Mouse (Mus musculus) retina, adult 2 months (tissue): Measurements from ENCODE around the gene Tlnrd1.

Experiments
- DNase-seq: peaks from one replicate; pipeline ENCODE4 v3.0.0-alpha.2; 2012; ENCODE audit warnings: low read depth, low spot score

The Tlnrd1 gene

GRCm38 (mm10) chr7:83884921-83885532 lies 922 bp upstream of the Tlnrd1 start:
- no peak for DNase-seq

- DNase-seq, result no peak
These were observed 657 bp downstream of the Tlnrd1 start for GRCm38 (mm10) chr7:83883276-83884020.

GRCm38 (mm10) chr7:83882633-83883275 lies 1.4 kb downstream of the Tlnrd1 start:
- DNase-seq, result no peak

GRCm38 (mm10) chr7:83882150-83882632 lies 1.9 kb downstream of the Tlnrd1 start:
- no peak for DNase-seq

GRCm38 (mm10) chr7:83878676-83879448 lies 5.2 kb downstream of the Tlnrd1 start:
- DNase-seq, result no peak

- no peak for DNase-seq
These were observed 7.0 kb downstream of the Tlnrd1 start for GRCm38 (mm10) chr7:83877088-83877487.

GRCm38 (mm10) chr7:83869839-83870543 lies 14.1 kb downstream of the Tlnrd1 start:
- DNase-seq, result no peak

GRCm38 (mm10) chr7:83868200-83868599 lies 15.9 kb downstream of the Tlnrd1 start:
- DNase-seq, result no peak

GRCm38 (mm10) chr7:83863554-83863953 lies 20.6 kb downstream of the Tlnrd1 start:
- DNase-seq, result no peak

- DNase-seq, result no peak
These were observed 24.6 kb downstream of the Tlnrd1 start for GRCm38 (mm10) chr7:83859378-83860083.

GRCm38 (mm10) chr7:83857921-83858320 lies 26.2 kb downstream of the Tlnrd1 start:
- no peak for DNase-seq

GRCm38 (mm10) chr7:83857208-83857488 lies 27.0 kb downstream of the Tlnrd1 start:
- no peak for DNase-seq

- DNase-seq, result no peak
These were observed 27.5 kb downstream of the Tlnrd1 start for GRCm38 (mm10) chr7:83856353-83857207.

GRCm38 (mm10) chr7:83855203-83855602 lies 28.9 kb downstream of the Tlnrd1 start:
- DNase-seq, result no peak

GRCm38 (mm10) chr7:83852381-83853380 lies 31.4 kb downstream of the Tlnrd1 start:
- no peak for DNase-seq

GRCm38 (mm10) chr7:83851569-83852380 lies 32.3 kb downstream of the Tlnrd1 start:
- DNase-seq, result no peak

GRCm38 (mm10) chr7:83847187-83848075 lies 36.7 kb downstream of the Tlnrd1 start:
- no peak for DNase-seq
